Mouse (Mus musculus) kidney, adult 8-10 months (tissue): ENCODE measurements around the gene Alox12.

Source experiments
- DNase-seq, 2 experiments: peaks; one replicate each; pipeline ENCODE4 v3.0.0; 2022

Alox12 gene

GRCm38 (mm10) chr11:70254931-70255531 lies at the start of gene Alox12:
TSS of gene Alox12 (minus strand) at chr11:70255353.
- peak; percentile 51 to 59 for DNase-seq

- DNase-seq: no peak
Measured at GRCm38 (mm10) chr11:70302293-70302692, 47.1 kb upstream of the Alox12 start.

GRCm38 (mm10) chr11:70297836-70298454 lies 42.8 kb upstream of the Alox12 start:
- DNase-seq: no peak

GRCm38 (mm10) chr11:70297405-70297804 lies 42.3 kb upstream of the Alox12 start:
- no peak for DNase-seq

- no peak for DNase-seq
Measured at GRCm38 (mm10) chr11:70293881-70294280, 38.7 kb upstream of the Alox12 start.

GRCm38 (mm10) chr11:70291235-70291634 lies 36.1 kb upstream of the Alox12 start:
- no peak for DNase-seq

GRCm38 (mm10) chr11:70289236-70289635 lies 34.1 kb upstream of the Alox12 start:
- DNase-seq: no peak

- DNase-seq: no peak
Measured at GRCm38 (mm10) chr11:70288102-70288501, 32.9 kb upstream of the Alox12 start.

- no peak for DNase-seq
Measured at GRCm38 (mm10) chr11:70285686-70286085, 30.5 kb upstream of the Alox12 start.

GRCm38 (mm10) chr11:70284757-70285156 lies 29.6 kb upstream of the Alox12 start:
- no peak for DNase-seq

GRCm38 (mm10) chr11:70283666-70284065 lies 28.5 kb upstream of the Alox12 start:
- DNase-seq: peak; percentile 35 to 67

- DNase-seq: peak in 1 of 2 experiments; percentile 13
Measured at GRCm38 (mm10) chr11:70280441-70280840, 25.3 kb upstream of the Alox12 start.

- no peak for DNase-seq
Measured at GRCm38 (mm10) chr11:70278961-70279360, 23.8 kb upstream of the Alox12 start.

GRCm38 (mm10) chr11:70271641-70272040 lies 16.5 kb upstream of the Alox12 start:
- DNase-seq: no peak

- peak in 1 of 2 experiments; percentile 29 for DNase-seq
Measured at GRCm38 (mm10) chr11:70266405-70266804, 11.3 kb upstream of the Alox12 start.

GRCm38 (mm10) chr11:70265819-70266218 lies 10.7 kb upstream of the Alox12 start:
- no peak for DNase-seq

- no peak for DNase-seq
Measured at GRCm38 (mm10) chr11:70265252-70265651, 10.1 kb upstream of the Alox12 start.

GRCm38 (mm10) chr11:70259035-70259434 lies 3.9 kb upstream of the Alox12 start:
- no peak for DNase-seq

- DNase-seq: no peak
Measured at GRCm38 (mm10) chr11:70254337-70254736, 816 bp downstream of the Alox12 start.

GRCm38 (mm10) chr11:70251853-70252252 lies 3.3 kb downstream of the Alox12 start:
- no peak for DNase-seq

GRCm38 (mm10) chr11:70250150-70250549 lies 5.0 kb downstream of the Alox12 start:
- no peak for DNase-seq

- peak in 1 of 2 experiments; percentile 75 for DNase-seq
Measured at GRCm38 (mm10) chr11:70247136-70247845, 7.9 kb downstream of the Alox12 start.

- DNase-seq: no peak
Measured at GRCm38 (mm10) chr11:70242591-70242990, 12.6 kb downstream of the Alox12 start.
